Mouse (Mus musculus): ENCODE results near the gene Chaf1b. TPM values are rescaled to one million over a fixed set of nuclear protein-coding genes. Genes with fewer than 3 reads are reported as not detected.

Gene Chaf1b
- total and polyA plus RNA-seq, 2 experiments from 2014 or later, result 7.6 to 11.6 TPM

GRCm38 (mm10) chr16:93938400-93938846, 54.7 kb downstream of the Chaf1b start:
- H3K4me3 ChIP-seq (ENCODE audit: low read depth, low read length), result peak overlapping the region; percentile 26
- ATAC-seq (ENCODE audit: low FRiP score) (no peak), DNase-seq (ENCODE audit: low spot score) (peak; percentile 86)
- no peaks in the 10 kb centered on the region for H3K36me3 ChIP-seq (ENCODE audit: insufficient read depth, low read length)
- no peak overlapping the region for H3K27ac ChIP-seq (ENCODE audit: low read depth, low read length)
- peaks cover 20% of the 10 kb centered on the region for H3K27me3 ChIP-seq (ENCODE audit: insufficient read depth, low read length)
- peak overlapping the region; percentile 49 for H3K4me2 ChIP-seq (ENCODE audit: low read depth, low read length, poor library complexity, severe bottlenecking)
- no peaks in the 10 kb centered on the region for H3K4me1 ChIP-seq (ENCODE audit: insufficient read depth, low read length)
- no peaks in the 10 kb centered on the region for H3K9me3 ChIP-seq (ENCODE audit: low read length)
- no peak overlapping the region for H3K9ac ChIP-seq (replicated peaks; ENCODE audit: low read length, poor library complexity, severe bottlenecking)
- peak; percentile 91 for TF ChIP-seq CTCF (IDR thresholded peaks at IDR 0.05)
- 7% methylated on average over 16 of the region's 16 CpGs for WGBS

GRCm38 (mm10) chr16:93939961-93940360, 56.3 kb downstream of the Chaf1b start:
- H3K9me3 ChIP-seq (ENCODE audit: low read length), result no peaks in the 10 kb centered on the region
- 79% methylated on average over 4 of the region's 4 CpGs for WGBS
- H3K9ac ChIP-seq (replicated peaks; ENCODE audit: low read length, poor library complexity, severe bottlenecking), result no peak overlapping the region
- H3K27me3 ChIP-seq (ENCODE audit: insufficient read depth, low read length), result peaks cover 14% of the 10 kb centered on the region
- no peak overlapping the region for H3K4me2 ChIP-seq (ENCODE audit: low read depth, low read length, poor library complexity, severe bottlenecking)
- TF ChIP-seq CTCF (IDR thresholded peaks at IDR 0.05), result no peak
- H3K4me3 ChIP-seq (ENCODE audit: low read depth, low read length), result no peak overlapping the region
- ATAC-seq (ENCODE audit: low FRiP score) (no peak), DNase-seq (ENCODE audit: low spot score) (no peak)
- no peaks in the 10 kb centered on the region for H3K36me3 ChIP-seq (ENCODE audit: insufficient read depth, low read length)
- no peak overlapping the region for H3K27ac ChIP-seq (ENCODE audit: low read depth, low read length)
- H3K4me1 ChIP-seq (ENCODE audit: insufficient read depth, low read length), result no peaks in the 10 kb centered on the region

DNA sequence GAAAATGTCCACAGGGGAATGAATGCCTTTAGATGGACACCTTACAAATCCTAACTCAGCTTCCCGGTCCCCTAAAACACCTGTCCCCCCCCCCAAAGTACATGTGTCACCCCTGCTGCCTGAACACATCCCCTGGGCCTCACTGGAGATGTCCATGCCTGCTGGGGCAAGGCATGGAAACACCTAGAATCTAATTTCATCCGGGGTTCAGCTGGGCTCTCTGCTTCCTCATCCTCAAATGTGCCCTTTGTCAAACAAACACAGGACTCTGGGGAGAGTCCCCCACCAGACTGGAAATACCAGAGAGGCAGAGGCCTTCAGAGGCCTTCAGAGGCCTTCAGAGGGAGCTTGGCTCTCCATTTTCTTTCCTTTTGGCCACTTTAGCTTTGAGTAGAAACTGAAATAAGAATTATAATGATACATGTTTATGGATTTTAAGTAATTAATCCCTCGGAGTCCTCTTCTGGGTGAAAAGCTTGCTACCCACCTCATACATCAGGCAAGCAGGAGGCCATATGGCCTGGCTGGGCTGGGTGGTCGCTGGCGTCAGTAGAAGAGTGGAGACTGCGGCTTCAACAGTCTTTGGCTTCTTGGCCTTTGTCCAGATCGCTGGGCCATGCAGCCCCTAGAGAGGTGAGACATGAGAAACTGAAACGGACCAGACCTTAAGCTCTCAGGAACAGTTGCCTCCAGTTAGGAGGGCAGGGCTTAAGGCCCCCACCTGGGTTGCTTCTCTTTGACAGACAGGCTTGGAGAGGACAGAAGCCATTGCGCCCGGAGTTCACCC, 58.3 kb downstream of the Chaf1b start:
- ATAC-seq (ENCODE audit: low FRiP score), result no peak
- no peaks in the 10 kb centered on the region for H3K9me3 ChIP-seq (ENCODE audit: low read length)
- H3K9ac ChIP-seq (replicated peaks; ENCODE audit: low read length, poor library complexity, severe bottlenecking), result no peak overlapping the region
- TF ChIP-seq CTCF (IDR thresholded peaks at IDR 0.05), result no peak
- H3K36me3 ChIP-seq (ENCODE audit: insufficient read depth, low read length), result no peaks in the 10 kb centered on the region
- H3K4me1 ChIP-seq (ENCODE audit: insufficient read depth, low read length), result no peaks in the 10 kb centered on the region
- no peak overlapping the region for H3K4me3 ChIP-seq (ENCODE audit: low read depth, low read length)
- 0 out of 2 replicates have a peak, but pooled peaks cover 3% of the 10 kb centered on the region for H3K27me3 ChIP-seq (ENCODE audit: insufficient read depth, low read length)
- DNase-seq (ENCODE audit: low spot score), result peak; percentile 36
- no peak overlapping the region for H3K4me2 ChIP-seq (ENCODE audit: low read depth, low read length, poor library complexity, severe bottlenecking)
- no peak overlapping the region for H3K27ac ChIP-seq (ENCODE audit: low read depth, low read length)
- 81% methylated on average over 10 of the region's 10 CpGs for WGBS

- peak; percentile 8; the same call in 1 of the 2 replicates for TF ChIP-seq CTCF (IDR thresholded peaks at IDR 0.05)
- Histone ChIP-seq H3K27me3 (ENCODE audit: insufficient read depth, low read length) (no peaks in the 10 kb centered on the region), H3K9me3 (ENCODE audit: low read length) (no peaks in the 10 kb centered on the region), H3K9ac (replicated peaks; ENCODE audit: low read length, poor library complexity, severe bottlenecking) (no peak overlapping the region), H3K36me3 (ENCODE audit: insufficient read depth, low read length) (no peaks in the 10 kb centered on the region), H3K4me2 (ENCODE audit: low read depth, low read length, poor library complexity, severe bottlenecking) (no peak overlapping the region), H3K27ac (ENCODE audit: low read depth, low read length) (no peak overlapping the region), H3K4me1 (ENCODE audit: insufficient read depth, low read length) (no peaks in the 10 kb centered on the region), H3K4me3 (ENCODE audit: low read depth, low read length) (no peak overlapping the region)
- ATAC-seq (ENCODE audit: low FRiP score) (no peak), DNase-seq (ENCODE audit: low spot score) (no peak)
- WGBS, result 93% methylated on average over 10 of the region's 10 CpGs
Observed at GRCm38 (mm10) chr16:93942796-93943502, 59.2 kb downstream of the Chaf1b start.

GRCm38 (mm10) chr16:93944301-93944700, 60.6 kb downstream of the Chaf1b start:
- no peak overlapping the region for H3K9ac ChIP-seq (replicated peaks; ENCODE audit: low read length, poor library complexity, severe bottlenecking)
- DNase-seq (ENCODE audit: low spot score), result no peak
- no peaks in the 10 kb centered on the region for H3K36me3 ChIP-seq (ENCODE audit: insufficient read depth, low read length)
- no peak for ATAC-seq (ENCODE audit: low FRiP score)
- no peaks in the 10 kb centered on the region for H3K27me3 ChIP-seq (ENCODE audit: insufficient read depth, low read length)
- no peak overlapping the region for H3K4me2 ChIP-seq (ENCODE audit: low read depth, low read length, poor library complexity, severe bottlenecking)
- no peaks in the 10 kb centered on the region for H3K9me3 ChIP-seq (ENCODE audit: low read length)
- H3K4me3 ChIP-seq (ENCODE audit: low read depth, low read length), result no peak overlapping the region
- 92% methylated on average over 6 of the region's 6 CpGs for WGBS
- no peaks in the 10 kb centered on the region for H3K4me1 ChIP-seq (ENCODE audit: insufficient read depth, low read length)
- H3K27ac ChIP-seq (ENCODE audit: low read depth, low read length), result no peak overlapping the region
- TF ChIP-seq CTCF (IDR thresholded peaks at IDR 0.05), result no peak

DNA sequence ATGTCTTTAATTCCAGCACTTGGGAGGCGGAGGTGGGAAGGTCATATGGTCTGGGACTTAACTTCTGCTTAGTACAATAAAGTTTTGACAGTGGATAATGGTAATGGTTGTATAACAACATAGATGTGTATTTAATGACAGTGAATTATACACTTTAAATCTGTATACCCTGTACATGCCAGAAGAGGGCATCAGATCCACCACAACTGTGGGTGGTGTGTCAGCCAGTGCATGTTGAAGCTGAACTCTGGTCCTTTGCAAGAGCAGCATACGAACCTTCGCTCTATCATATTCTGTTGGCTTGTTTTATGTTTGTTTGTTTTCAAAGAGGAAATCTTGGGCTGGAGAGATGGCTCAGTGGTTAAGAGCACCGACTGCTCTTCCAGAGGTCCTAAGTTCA, 63.7 kb downstream of the Chaf1b start:
- no peaks in the 10 kb centered on the region for H3K9me3 ChIP-seq (ENCODE audit: low read length)
- no peak overlapping the region for H3K4me3 ChIP-seq (ENCODE audit: low read depth, low read length)
- TF ChIP-seq CTCF (IDR thresholded peaks at IDR 0.05), result peak; percentile 12; the same call in 1 of the 2 replicates
- H3K36me3 ChIP-seq (ENCODE audit: insufficient read depth, low read length), result no peaks in the 10 kb centered on the region
- no peaks in the 10 kb centered on the region for H3K4me1 ChIP-seq (ENCODE audit: insufficient read depth, low read length)
- no peak overlapping the region for H3K9ac ChIP-seq (replicated peaks; ENCODE audit: low read length, poor library complexity, severe bottlenecking)
- no peak overlapping the region for H3K4me2 ChIP-seq (ENCODE audit: low read depth, low read length, poor library complexity, severe bottlenecking)
- no peak for DNase-seq (ENCODE audit: low spot score)
- no peak for ATAC-seq (ENCODE audit: low FRiP score)
- H3K27ac ChIP-seq (ENCODE audit: low read depth, low read length), result no peak overlapping the region
- WGBS, result 89% methylated on average over 4 of the region's 4 CpGs
- H3K27me3 ChIP-seq (ENCODE audit: insufficient read depth, low read length), result no peaks in the 10 kb centered on the region

Other genes with a start within 250 kb of the Chaf1b start
- 4.0 and 7.4 TPM in 2 replicates for gene Cbr3, start 200.7 kb upstream of the Chaf1b start, total RNA-seq (2014; rRNA removed)
- 3.6 and 5.0 TPM in 2 replicates for gene Cbr3, start 200.7 kb upstream of the Chaf1b start, polyA plus RNA-seq (2015; fragmentation: Nextera tagmentation; extraction: Ambion mirVana)
- gene Dop1b, start 172.0 kb upstream of the Chaf1b start, total RNA-seq (2014; rRNA removed), result 67.6 and 102 TPM in 2 replicates
- gene Dop1b, start 172.0 kb upstream of the Chaf1b start, polyA plus RNA-seq (2015; fragmentation: Nextera tagmentation; extraction: Ambion mirVana), result 26.1 and 27.8 TPM in 2 replicates
- gene Morc3, start 51.8 kb upstream of the Chaf1b start, total RNA-seq (2014; rRNA removed), result 24.4 and 50.2 TPM in 2 replicates
- gene Morc3, start 51.8 kb upstream of the Chaf1b start, polyA plus RNA-seq (2015; fragmentation: Nextera tagmentation; extraction: Ambion mirVana), result 21.7 and 31.8 TPM in 2 replicates
- 0.76 TPM in 1 of 2 replicates, not detected in the other for gene Cldn14, start 124.9 kb downstream of the Chaf1b start, total RNA-seq (2014; rRNA removed)
- gene Cldn14, start 124.9 kb downstream of the Chaf1b start, polyA plus RNA-seq (2015; fragmentation: Nextera tagmentation; extraction: Ambion mirVana), result 0.12 TPM in 1 of 2 replicates, not detected in the other
- not detected in 2 replicates for gene Sim2, start 201.0 kb downstream of the Chaf1b start, total RNA-seq (2014; rRNA removed)
- gene Sim2, start 201.0 kb downstream of the Chaf1b start, polyA plus RNA-seq (2015; fragmentation: Nextera tagmentation; extraction: Ambion mirVana), result 0.05 and 0.10 TPM in 2 replicates

Measured in midbrain, postnatal 0 days (tissue).